Mouse (Mus musculus) megakaryocyte progenitor cell, adult 5-6 weeks (primary cell): ENCODE measurements at regions not wholly inside any gene's neighbourhood (a gene's known extent, or its start where the extent isn't known, plus 50 kb on each side); places are given as distances from the start of the nearest gene placed in this dataset.
A peak's percentile ranks its signal among the peaks of the same experiment; 100 is the strongest.

ENCODE experiments used
- ATAC-seq: replicated peaks from 2 replicates; pipeline ENCODE4 v1.8.0; 2016; ENCODE audit warnings: mild to moderate bottlenecking, moderate TSS enrichment, inconsistent platforms; ENCODE audit not compliant: poor library complexity

- no peak for ATAC-seq
These were observed 195.6 kb upstream of the Pitx2 start for GRCm38 (mm10) chr3:129004085-129004484.

GRCm38 (mm10) chr3:129038877-129039276 lies 160.8 kb upstream of the Pitx2 start:
- ATAC-seq: no peak

- ATAC-seq: no peak
These were observed 154.8 kb upstream of the Pitx2 start for GRCm38 (mm10) chr3:129044834-129045233.

- ATAC-seq: no peak
These were observed 149.6 kb upstream of the Pitx2 start for GRCm38 (mm10) chr3:129049899-129050597.

GRCm38 (mm10) chr3:129065457-129066364 lies 134.0 kb upstream of the Pitx2 start:
- no peak for ATAC-seq

DNA sequence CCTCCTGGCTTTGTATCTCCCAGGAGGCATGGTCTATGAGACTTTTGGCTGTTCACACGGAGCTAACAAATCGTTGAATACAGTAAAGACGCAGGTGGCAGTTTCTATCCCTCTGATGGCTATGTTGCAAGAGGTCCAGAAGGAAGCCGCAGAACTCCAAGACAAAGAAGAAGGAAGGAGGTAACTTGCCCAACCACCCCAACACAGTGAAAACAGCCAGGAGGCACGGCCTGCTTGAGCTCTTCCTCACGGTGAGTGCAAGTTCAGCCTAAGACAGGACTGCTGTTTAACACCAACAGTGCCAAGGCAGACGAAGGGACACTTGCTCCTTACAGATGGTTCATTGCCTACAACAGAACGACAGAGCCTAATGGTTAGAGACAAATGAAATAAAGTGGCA lies 130.0 kb upstream of the Pitx2 start:
- peak; percentile 26; the same call in 1 of the 2 replicates for ATAC-seq

DNA sequence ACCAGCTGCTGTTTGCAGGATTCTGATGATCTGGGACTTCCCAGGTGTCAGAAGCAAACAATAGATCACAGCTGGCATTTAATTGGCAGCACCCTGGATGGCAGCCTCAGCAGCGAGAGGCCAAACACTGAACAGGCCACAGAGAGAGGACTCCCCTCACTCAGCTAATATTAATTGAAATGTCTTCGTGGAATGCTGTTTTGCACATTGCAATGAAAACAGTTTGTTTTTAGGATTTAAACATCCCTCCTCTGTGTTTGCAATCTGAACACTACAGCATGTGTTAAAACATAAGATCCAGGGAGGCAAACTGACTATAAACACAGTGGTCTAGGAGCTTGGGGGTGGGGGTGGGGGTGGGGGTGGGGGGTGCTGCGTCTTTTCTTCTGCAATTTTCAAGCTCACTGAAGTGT lies 129.2 kb upstream of the Pitx2 start:
- ATAC-seq: no peak

GRCm38 (mm10) chr3:129071002-129071401 lies 128.7 kb upstream of the Pitx2 start:
- no peak for ATAC-seq

- no peak for ATAC-seq
These were observed 123.3 kb upstream of the Pitx2 start for GRCm38 (mm10) chr3:129076396-129076795.

GRCm38 (mm10) chr3:129103786-129104440 lies 95.8 kb upstream of the Pitx2 start:
- no peak for ATAC-seq

GRCm38 (mm10) chr3:129104811-129105210 lies 94.9 kb upstream of the Pitx2 start:
- no peak for ATAC-seq

- ATAC-seq: no peak
These were observed 93.5 kb upstream of the Pitx2 start for GRCm38 (mm10) chr3:129106174-129106573.

GRCm38 (mm10) chr3:129130521-129130920 lies 69.2 kb upstream of the Pitx2 start:
- no peak for ATAC-seq

DNA sequence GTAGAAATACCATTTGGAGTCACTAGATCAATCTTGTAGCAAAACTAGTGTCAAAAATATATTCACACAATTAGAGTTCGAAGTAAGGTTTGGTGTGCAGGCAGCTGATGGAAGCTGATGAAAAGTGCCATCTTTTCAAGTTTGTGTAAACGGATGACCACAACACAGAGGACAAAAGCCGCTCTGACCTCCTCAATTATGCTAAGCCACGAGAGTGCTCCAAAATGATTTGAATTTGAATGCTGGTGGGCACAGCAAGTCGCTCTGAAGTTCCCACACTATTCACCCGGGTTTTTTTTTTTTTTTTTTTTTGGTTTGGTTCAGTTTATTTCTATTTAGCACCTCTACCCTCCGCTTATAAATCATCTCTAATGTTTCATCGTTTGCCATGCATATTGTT lies 68.5 kb upstream of the Pitx2 start:
- ATAC-seq: no peak

DNA sequence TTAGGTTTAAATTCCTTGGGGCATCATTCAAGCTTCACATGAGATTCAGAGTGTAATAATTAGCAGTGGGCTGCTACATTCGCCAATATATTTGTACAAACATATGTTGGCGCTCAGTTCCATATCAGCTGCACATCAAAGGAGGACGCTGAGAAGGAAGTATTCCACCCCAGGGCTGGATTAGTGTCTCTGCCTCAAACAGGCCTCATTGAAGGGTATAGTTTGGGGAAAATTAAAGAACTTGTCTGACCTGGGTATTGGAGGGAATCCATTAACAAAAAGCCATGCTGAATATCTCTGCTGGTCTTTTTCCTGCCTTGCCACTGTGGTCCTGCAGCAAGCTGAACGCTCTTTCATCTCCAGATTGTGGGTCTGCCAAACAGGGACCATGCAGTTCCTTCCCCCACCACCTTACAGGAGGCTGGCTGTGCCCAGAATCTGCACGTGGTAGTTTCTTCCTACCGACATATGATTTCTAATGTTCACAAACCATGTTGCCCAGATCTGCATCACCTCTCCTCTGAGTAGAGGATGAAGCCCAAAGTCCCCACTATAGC lies 67.7 kb upstream of the Pitx2 start:
- ATAC-seq: no peak
